Mouse (Mus musculus) midbrain, embryonic 12.5 days (tissue): ENCODE measurements around the gene Lasp1. TPM values are rescaled to one million over a fixed set of nuclear protein-coding genes. Genes with fewer than 3 reads are reported as not detected.

Source experiments
- polyA plus RNA-seq: library from polyadenylated mRNA; unstranded; fragments of >200 nt; fragmentation: Nextera tagmentation; extraction: Ambion mirVana; gene quantifications from 2 replicates; pipeline ENCODE4 v1.2.1, GENCODE M21; 2016

Lasp1 gene
- polyA plus RNA-seq, 1 experiment from 2014 or later: 102 TPM

Other genes with a start within 250 kb of the Lasp1 start
- gene Srcin1, start 222.8 kb upstream of the Lasp1 start, polyA plus RNA-seq: 6.5 and 7.3 TPM in 2 replicates
- 14.2 and 16.2 TPM in 2 replicates for gene Epop, start 169.3 kb upstream of the Lasp1 start, polyA plus RNA-seq
- 3.0 and 3.2 TPM in 2 replicates for gene Mllt6, start 135.6 kb upstream of the Lasp1 start, polyA plus RNA-seq
- 12.4 and 13.5 TPM in 2 replicates for gene Cisd3, start 113.2 kb upstream of the Lasp1 start, polyA plus RNA-seq
- 16.5 and 20.0 TPM in 2 replicates for gene Pcgf2, start 98.5 kb upstream of the Lasp1 start, polyA plus RNA-seq
- 450 and 456 TPM in 2 replicates for gene Psmb3, start 95.6 kb upstream of the Lasp1 start, polyA plus RNA-seq
- 2.7 and 3.3 TPM in 2 replicates for gene Pip4k2b, start 54.3 kb upstream of the Lasp1 start, polyA plus RNA-seq
- gene Cwc25, start 32.4 kb upstream of the Lasp1 start, polyA plus RNA-seq: 22.3 and 24.4 TPM in 2 replicates
- gene 1700001P01Rik, start 23.1 kb upstream of the Lasp1 start, polyA plus RNA-seq: 0.31 and 1.3 TPM in 2 replicates
- 370 and 378 TPM in 2 replicates for gene Rpl23, start 16.6 kb upstream of the Lasp1 start, polyA plus RNA-seq
- gene B230217C12Rik, start 41.8 kb downstream of the Lasp1 start, polyA plus RNA-seq: 14.2 and 15.8 TPM in 2 replicates
- 0.54 and 0.71 TPM in 2 replicates for gene Fbxo47, start 85.2 kb downstream of the Lasp1 start, polyA plus RNA-seq
- gene Plxdc1, start 187.4 kb downstream of the Lasp1 start, polyA plus RNA-seq: 0.34 and 0.48 TPM in 2 replicates
- gene Arl5c, start 197.2 kb downstream of the Lasp1 start, polyA plus RNA-seq: 6.3 and 7.4 TPM in 2 replicates
- gene Cacnb1, start 224.0 kb downstream of the Lasp1 start, polyA plus RNA-seq: 34.3 and 35.2 TPM in 2 replicates
- gene Rpl19, start 227.7 kb downstream of the Lasp1 start, polyA plus RNA-seq: 741 and 746 TPM in 2 replicates